Mouse (Mus musculus) kidney, adult 10 weeks (tissue): ENCODE data around the gene Ms4a12. TPM values are rescaled to one million over a fixed set of nuclear protein-coding genes. Genes with fewer than 3 reads are reported as not detected.

Source experiments
- polyA plus RNA-seq: library from polyadenylated mRNA; stranded (reverse); fragments of 350-450 nt; fragmentation: Illumina TruSeq; extraction: RNeasy Lipid Tissue Mini Kit (QIAGEN cat#74804); gene quantifications from one replicate; pipeline ENCODE4 v1.2.3, GENCODE M21; 2014; ENCODE audit warnings: low read depth, low replicate concordance

Ms4a12 gene
- not detected for polyA plus RNA-seq

DNA sequence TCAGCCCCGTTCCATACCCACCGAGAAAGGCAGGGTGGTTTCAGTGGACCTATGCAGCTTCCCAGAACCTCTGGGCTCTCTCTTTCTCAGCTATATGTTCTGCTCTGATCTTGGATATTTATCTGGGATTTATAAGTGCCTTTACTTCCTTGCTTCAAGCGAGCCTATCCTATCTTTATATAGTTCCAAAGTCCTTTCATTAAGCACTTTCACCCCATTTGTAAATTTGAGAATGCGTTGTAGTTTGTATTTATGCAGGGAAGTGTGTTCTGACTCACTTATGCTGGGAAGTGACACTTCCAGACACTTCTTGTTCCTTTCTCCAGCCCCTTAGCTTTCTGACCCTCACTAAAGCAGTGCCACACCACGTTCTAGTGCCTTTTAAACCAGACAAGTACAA, at the start of gene Ms4a12:
Ms4a12 (minus strand) TSS at position 101 of the 400 bp plus-strand sequence.

GRCm38 (mm10) chr19:11266052-11266845, 34.0 kb upstream of the Ms4a12 start, which contains the start of gene Ms4a1:
Gene Ms4a1 (minus strand): TSS chr19:11266241.

GRCm38 (mm10) chr19:11196546-11196945, 35.7 kb downstream of the Ms4a12 start, which contains the start of gene Ms4a13:
Gene Ms4a13 (minus strand): TSS chr19:11196737.

DNA sequence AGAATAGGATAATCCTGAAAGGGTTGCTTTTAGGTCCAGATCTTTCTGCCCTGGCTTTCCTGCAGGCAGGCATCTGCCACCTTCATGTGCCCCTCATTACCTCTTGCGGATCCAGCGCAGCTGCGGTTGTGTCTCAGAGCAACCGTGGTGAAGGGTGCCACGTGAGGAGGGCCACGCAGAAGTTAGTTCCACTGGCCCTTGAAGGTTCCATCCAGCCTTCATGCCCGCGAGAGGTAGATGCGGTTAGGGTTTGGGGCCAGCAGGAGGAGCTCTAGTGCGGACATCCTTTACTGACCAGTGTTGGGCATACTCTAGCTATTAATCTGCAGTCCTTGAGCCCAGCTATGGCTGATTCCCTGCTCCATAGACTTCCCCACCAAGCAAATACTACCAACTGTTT, 67.1 kb downstream of the Ms4a12 start, which contains the start of gene 1700025F22Rik:
1700025F22Rik (minus strand) TSS at position 149 of the 400 bp plus-strand sequence.

Other genes starting within 250 kb of the Ms4a12 start
- not detected for gene Ms4a15, start 239.2 kb downstream of the Ms4a12 start, polyA plus RNA-seq
- gene Ms4a18, start 214.4 kb downstream of the Ms4a12 start, polyA plus RNA-seq: not detected
- not detected for gene Ms4a8a, start 151.3 kb downstream of the Ms4a12 start, polyA plus RNA-seq
- gene 1700017D01Rik, start 101.6 kb downstream of the Ms4a12 start, polyA plus RNA-seq: not detected
- gene 1700025F22Rik, start 67.1 kb downstream of the Ms4a12 start, polyA plus RNA-seq: not detected
- not detected for gene Ms4a13, start 35.7 kb downstream of the Ms4a12 start, polyA plus RNA-seq
- gene Ms4a1, start 33.8 kb upstream of the Ms4a12 start, polyA plus RNA-seq: 0.53 TPM
- not detected for gene Ms4a5, start 51.4 kb upstream of the Ms4a12 start, polyA plus RNA-seq
- 0.53 TPM for gene Ms4a14, start 82.0 kb upstream of the Ms4a12 start, polyA plus RNA-seq
- 3.0 TPM for gene Ms4a7, start 103.7 kb upstream of the Ms4a12 start, polyA plus RNA-seq
- 0.61 TPM for gene Ms4a4a, start 143.1 kb upstream of the Ms4a12 start, polyA plus RNA-seq
- 1.3 TPM for gene Ms4a4c, start 172.3 kb upstream of the Ms4a12 start, polyA plus RNA-seq
- 1.1 TPM for gene Ms4a4b, start 211.1 kb upstream of the Ms4a12 start, polyA plus RNA-seq
- gene Ms4a6c, start 236.9 kb upstream of the Ms4a12 start, polyA plus RNA-seq: 4.2 TPM